Mouse (Mus musculus): ENCODE data around the gene Ccdc85c.

Ccdc85c gene

DNA sequence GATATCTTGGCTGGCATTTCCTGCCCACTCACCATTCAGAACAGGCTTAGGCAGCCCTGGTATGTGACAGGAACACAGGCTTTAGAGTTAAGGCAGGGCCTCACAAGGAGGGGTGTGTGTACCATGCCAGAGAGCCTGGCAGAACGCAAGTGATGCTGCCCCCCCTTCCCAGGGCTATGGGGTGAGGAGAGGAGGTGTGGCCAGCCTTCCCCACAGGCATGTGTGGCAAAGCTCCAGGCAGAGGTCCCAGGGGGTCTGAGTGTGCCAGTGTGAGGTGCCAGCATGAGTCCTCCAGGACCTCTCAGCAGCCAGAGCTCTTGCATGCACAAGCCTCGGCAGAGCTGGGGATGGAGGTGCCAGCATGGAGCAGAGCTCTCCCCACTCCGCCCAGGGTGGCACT, 19.4 kb upstream of the Ccdc85c start:
- in situ Hi-C loops (cut with MboI) = no loop called here

DNA sequence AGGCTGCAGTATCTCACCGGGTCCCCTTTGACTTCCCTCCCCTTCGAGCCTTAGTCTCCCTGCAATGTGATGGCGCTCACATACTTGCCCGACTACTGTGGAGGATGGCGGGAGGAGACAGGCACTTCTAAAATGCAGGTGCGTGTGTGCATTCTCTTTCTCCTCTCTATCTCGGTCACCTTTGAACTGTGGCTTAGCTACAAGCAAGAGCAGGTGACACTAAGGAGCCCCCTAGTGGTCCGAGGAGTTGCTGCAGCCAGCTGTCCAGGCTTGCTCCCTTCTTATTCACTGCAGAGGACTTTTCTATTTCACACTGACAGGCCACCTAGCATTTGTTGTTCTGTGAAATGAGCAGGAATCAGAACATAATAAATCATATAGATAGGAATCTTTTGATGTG, 17.7 kb upstream of the Ccdc85c start:
- in situ Hi-C loops (cut with MboI) = no loop called here

DNA sequence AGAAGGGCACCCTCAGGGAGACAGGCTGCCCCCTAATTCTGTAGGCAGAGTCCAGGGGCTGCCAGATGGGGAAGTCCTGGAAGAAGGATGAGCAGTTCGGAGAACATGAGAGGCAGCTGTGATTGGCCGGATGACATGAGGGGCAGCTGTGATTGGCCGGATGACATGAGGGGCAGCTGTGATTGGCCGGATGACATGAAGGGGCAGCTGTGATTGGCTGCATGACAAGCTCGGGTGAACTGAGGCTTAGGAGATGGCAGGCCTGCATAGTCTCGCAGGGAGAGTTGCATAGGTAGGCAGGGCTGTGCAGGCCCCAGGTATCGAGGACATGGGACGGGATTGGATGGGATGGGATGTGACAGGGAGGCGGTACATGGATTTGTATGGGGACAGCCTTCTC, 17.2 kb upstream of the Ccdc85c start:
- in situ Hi-C loops (cut with MboI) = no loop called here

DNA sequence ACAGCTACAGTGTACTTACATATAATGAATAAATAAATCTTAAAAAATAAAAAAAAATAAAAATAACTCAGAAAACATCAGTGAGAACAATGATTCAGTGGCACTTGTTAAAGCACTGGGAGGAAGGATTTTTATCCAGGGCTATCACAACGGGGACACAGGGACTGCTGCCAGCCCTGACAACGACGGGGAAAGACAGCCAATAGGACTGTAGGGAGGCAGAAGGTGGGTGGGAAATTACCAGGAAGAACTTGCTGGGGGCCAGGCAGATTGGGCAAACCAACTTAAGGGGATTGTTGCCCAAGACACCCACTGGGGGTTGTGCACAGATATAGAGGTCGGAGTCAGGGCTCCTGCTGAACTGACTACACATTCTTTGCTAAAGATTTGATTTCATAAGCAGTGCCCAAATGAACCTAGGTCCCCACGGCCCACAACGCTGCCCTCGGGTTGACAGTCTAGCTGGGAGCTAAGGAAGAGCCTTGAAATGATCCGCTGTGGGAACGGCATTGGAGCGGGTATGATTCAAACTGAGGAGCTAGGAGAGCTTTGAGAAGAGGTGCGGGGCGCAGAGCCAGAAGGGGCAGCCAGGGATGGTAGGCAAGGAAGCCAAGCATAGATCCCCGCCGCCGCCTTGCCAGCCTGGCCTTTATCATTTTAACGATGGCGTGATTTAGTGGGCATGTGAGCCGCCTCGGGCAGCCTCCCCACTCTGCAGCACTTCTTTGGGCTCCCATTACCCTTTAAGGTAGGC, 13.1 kb upstream of the Ccdc85c start:
- in situ Hi-C loops (cut with MboI) = no loop called here

DNA sequence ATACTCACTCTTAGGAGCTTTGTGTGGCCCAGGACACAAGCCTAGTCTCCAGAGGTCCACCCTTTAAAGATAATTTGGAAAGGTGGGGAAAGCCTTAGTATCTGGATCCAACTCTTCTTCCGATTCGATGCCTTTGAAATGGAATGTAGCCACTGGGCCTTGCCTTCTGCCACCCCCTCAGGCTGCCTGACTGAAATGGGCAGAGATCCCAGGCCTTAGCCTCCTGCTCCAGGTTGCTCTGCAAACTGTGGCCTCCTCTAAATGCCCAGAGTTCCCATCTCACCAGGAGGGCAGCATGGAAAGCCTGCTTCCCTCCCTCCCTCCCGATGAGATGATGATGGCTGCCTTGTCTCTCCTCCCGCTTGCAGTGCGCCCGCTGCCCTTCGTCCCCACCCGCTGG, 11.8 kb upstream of the Ccdc85c start:
- in situ Hi-C loops (cut with MboI) = no loop called here

DNA sequence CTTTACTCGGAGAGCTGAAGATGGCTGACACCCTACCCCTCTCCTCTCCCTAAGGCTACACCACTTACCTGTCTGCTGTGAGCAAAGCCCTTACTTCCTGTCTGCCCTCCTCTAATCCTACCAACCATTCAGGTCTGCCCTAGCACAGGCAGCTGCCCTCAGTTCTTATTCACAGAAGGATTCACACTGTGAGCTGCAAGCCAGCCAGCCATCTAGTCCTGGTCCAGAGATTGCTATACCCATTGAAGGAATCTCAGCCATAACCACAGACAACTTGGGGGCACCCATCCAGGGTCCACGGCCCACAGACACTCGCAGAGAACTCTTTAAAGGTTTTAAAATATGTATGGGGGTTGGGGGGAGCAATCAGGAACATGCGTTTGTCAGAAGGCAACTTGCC, 11.2 kb upstream of the Ccdc85c start:
- in situ Hi-C loops (cut with MboI) = no loop called here

DNA sequence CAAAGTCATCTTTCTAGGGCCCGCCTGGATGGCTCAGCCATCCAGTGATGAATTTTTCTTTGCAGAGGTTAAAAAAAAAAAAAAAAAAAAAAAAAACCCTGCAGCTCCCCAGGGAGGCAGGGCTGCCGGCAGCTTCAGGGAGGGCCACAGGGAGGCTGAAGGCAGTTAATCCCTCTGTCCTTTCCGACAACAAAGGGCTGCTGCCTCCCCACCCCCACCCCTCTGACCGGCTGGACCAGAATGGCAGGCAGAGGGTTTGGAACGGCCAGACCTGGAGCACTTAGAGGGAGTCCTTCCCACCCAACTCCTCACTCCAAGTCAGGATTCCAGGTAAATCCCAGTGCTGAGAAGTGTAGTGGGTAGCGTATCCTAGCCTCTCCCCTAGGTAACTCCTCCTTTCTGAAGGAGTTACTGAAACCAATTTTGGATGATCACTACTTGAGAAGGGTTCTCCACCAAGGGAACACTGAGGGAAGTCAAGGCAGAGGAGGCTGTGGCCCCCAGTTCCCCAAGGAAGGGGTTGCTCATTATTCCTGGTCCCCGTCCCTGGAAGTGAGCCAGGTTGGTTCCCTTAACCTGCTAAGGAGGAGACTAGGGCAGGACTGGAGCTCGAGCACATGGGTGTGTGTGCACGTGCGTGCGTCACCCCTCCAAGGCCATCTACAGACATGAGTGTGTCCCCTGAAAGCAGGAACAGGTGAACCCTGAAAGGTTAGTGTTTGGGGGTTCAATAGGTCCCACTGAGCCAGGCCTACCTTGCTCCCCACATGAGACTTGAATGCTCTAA, 10.2 kb upstream of the Ccdc85c start:
- in situ Hi-C loops (cut with MboI) = no loop called here

DNA sequence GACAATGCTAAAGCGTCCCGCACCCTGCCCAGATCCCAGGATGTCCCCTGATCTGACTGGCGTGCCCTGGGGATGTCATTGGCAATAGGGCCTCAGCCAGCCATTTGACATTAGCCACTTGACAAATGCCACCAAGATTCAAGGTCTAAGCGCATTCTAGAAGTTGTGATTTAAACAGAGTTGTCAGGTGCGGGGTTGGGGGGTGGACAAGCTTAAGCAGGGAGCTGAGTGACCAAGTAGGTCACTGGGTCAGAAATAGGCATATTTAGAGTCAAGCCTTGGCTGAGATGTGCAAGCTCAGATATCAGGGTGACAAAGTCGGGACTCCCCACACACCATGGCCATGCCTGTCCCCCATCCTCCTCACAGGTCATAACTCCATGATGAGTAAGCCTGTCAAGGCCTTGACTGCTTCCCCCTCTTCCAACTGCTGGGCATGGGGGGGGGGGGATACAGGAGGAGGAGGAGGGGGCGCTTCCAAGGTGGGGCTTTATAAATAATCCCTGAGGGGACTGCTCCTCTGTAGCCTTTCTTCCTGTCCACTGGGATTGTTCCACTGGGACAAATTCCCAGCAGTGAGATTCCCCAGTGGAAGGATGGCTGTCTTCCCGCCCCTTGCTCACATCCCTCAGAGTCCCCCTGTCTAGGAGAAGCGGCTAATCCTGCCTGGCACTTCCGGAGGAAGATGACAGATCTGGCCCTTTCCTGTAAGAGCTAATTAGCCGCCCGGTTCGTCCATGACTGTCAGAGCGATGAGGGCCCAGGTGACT, 9.4 kb upstream of the Ccdc85c start:
- in situ Hi-C loops (cut with MboI) = no loop called here

DNA sequence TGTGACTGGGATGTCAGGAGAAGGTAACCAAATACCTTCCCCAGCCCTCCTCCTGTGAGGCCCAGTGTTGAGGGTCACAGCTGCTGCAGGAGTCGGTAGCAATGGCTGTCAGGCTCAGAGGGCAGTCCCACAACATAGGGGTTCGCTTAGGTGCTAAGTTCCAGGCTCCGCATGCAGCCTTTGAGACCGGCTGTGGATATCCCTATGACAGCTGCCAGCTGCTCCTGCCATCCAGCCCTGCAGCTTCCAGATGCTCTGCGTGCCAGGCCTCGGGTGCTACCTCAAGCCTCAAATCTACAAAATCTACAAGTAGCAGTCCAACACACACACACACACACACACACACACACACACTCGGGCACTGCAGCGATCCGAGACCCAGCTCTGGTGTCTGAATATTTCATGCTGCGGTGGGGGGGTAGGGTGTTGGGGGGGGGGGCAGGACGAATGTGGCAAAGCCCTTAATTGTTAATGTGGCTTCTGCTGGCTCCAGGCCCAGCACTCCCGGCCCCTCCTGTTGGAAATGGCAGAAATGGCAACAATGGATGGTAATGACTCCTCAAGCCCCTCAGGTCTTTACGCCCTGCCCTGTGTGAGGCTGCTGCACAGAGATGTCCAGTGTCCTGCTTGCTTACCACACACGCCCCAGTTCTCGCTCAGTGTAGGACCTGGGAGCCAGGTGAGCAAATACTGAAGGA, 3.1 kb upstream of the Ccdc85c start:
- in situ Hi-C loops (cut with MboI) = no loop called here

DNA sequence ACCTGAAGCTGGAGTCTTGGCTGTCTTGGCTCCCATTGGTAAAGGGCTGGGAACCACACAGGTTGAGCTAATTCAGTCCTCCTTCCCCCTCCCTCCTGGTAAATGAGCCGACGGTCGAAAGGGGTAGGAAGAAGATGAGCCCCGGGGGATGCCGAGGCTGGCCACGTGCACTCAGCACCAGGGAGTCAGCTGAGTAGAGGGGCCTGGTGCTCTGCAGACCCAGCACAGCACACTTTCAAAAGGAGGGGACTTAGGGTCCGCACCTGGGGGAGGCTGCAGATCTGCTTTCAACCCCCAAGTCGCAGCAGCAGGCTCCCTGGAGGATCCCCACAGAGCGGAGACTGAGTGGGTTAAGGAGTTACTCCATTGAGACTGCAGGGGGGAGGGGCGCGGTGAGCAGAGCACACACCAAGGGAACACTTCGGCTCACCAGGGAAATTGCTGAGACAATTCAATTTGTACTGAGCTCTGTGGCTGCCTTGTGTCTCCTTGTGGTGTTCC, 2.2 kb upstream of the Ccdc85c start:
- in situ Hi-C loops (cut with MboI) = no loop called here

DNA sequence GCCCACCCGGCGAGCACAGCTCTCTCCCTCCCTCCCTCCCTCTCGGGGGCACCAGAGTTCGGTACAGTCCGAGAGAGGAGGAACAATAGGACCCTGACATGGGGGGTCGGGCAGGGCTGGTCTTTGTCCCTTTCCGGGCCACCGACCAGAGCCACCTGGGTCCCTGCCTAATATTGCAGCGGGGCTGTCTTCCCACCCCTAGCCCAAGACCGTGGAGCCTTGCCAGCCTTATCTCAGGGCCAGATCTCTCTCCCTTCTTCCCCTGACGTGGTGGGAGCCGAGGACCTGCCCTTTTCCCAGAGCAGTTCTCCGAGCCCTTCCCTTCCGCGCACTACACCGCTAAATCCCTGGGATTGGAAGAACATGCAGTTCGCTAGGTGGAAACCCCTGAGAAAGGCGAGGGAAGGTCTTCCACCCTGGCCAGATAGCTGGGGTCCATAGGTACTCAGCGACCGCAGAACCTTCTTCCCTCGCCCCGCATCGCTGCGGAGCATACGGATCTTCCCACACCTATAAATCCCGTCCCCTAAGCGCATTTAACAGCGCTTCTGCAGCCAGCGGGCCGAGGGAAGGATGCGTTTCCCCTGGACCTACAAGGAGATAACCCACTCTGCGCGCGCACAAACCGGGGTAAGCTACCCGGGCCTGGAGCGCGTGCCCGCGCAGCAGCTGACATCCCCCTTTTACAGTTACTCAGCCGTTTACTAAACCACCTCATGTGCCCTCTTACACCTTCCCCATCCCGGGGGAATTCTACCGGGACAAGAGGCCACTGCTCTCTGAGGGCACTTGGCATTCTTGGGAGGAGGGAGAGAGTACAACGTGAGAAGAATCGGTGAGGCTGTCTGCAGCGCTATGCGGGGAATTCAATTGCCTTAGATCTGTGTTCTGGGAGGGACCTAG, 946 bp upstream of the Ccdc85c start:
- in situ Hi-C loops (cut with MboI) = no loop called here

DNA sequence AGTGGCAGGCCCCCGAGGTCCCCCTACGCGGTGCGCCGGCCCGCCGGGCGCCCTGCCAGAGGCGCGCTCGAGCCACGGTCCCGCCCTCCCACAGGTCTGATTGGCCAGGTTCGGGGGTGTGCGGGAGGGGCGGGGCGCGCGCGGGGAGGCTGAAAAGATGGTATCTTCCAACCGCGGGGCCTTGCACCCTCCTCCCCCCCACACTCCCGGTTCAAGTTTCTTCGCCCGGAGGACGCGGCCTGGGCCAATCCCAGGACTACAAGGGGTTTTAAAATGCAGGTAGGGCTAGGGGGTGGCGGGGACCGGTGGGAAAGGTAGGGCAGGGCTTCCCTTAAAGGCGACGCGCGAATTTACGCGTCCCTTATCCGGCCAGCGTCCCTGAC, 274 bp upstream of the Ccdc85c start:
- in situ Hi-C loops (cut with MboI) = no loop called here

DNA sequence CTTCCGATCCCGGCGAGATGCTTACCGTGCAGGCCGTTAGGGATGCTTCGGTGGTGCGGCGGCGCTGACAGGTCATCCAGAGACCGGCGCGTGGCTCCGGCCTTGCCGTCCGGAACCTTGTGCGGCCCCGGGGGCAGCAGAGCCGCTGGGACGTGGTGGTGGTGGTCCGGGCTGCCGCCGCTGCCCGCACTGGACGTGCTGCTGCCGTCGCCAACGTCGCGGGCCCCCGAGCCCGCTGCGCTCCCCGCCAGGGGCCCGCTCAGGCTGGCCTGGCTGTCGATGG, 971 bp downstream of the Ccdc85c start:
- in situ Hi-C loops (cut with MboI) = no loop called here

DNA sequence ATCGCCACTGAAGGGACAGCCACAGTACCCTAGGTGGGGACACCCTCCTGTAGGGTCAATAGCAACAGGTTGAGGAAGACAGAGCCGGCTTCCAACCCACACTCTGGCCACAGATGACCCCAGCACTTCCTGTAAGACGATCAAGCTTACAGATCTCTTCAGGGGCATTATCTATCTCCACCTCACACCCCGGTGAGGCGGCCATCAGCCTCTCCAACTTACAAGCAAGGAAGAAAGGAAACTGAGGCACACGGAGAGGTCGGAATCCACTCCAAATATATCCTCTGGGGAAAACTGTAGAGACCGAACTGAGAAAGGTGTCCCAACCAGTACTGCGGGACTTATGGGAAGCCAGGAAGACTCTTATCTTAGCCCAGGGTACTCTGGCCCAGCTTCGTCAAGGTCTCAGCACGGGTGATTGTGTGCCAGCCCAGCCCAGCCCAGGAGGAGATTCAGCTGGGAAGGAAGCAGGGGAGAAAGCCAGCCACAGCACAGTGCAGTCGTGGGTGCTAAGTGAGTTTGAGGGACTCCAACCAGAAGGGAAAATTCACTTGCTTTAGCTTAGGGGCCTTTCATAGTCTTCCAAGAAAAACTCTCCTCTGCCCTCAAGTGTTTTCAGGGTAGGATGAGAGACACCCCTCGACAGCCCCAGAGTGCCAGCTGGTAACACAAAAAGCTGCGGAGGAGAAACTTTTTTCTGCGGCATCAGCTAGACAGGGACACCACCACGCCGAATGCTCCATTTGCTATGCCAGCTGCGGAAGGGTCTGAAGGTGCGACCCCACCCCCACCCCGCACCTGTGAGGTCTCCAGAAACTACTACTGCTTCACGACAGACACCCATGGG, 1.5 kb downstream of the Ccdc85c start:
- in situ Hi-C loops (cut with MboI) = no loop called here

DNA sequence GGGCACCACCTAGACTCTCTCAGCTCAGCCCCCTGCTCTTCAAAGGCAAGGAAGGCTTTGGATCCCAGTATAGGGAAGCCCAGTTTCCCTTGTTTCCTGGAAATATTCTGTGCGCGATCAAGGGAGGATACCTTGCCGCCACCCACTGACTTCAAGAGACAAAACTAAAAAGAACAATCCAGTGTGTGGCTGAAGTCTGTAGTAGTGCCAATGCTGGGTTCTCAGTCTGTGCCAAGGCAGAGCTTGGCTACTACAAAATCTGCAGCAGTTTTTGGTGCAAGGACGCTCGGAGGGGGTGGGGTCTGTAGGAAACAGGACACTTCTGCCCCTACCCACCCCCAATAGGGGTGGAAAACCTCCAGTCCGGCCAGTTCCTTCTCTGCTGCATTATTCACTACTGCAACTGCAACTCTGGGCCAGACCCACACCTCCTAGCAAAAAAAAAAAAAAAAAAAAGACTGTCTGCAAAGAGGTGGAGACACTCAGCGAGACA, 3.0 kb downstream of the Ccdc85c start:
- in situ Hi-C loops (cut with MboI) = no loop called here

DNA sequence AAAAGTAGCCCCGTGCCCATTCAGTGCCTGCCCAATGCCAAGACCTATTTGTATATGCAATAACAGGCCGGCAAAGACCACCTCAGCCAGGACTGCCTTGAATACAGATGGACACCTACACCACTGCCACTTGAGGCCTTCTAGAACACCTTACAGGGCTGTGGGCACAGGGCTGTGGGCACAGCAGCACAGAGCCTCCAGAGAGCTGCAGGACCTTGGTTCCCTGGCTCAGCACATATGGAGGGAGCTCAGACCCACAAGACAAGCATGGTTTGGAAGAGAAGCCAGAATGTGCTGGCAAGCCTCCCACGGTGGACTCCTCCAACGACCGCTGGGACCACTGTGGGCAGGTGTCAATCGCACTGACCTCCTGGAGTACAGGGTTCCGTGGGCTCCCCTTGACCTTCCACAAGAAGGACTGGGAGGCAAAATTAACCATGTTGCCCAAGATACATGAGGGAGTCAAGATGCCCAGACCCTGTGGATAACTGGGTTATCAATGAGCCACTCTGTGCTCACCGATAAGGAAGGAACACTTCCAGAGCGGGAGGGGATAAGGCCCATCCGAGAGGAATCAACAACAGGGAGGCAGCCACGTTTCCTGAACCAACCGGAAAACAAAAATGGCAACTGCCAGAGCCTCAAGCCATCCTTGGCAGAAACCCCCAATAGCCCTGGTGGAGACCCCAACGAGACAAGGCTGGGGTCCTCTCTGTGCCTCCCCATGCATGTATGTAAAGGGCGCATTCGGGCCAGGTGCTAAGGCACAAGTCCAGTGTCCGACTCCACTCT, 3.7 kb downstream of the Ccdc85c start:
- in situ Hi-C loops (cut with MboI) = no loop called here

DNA sequence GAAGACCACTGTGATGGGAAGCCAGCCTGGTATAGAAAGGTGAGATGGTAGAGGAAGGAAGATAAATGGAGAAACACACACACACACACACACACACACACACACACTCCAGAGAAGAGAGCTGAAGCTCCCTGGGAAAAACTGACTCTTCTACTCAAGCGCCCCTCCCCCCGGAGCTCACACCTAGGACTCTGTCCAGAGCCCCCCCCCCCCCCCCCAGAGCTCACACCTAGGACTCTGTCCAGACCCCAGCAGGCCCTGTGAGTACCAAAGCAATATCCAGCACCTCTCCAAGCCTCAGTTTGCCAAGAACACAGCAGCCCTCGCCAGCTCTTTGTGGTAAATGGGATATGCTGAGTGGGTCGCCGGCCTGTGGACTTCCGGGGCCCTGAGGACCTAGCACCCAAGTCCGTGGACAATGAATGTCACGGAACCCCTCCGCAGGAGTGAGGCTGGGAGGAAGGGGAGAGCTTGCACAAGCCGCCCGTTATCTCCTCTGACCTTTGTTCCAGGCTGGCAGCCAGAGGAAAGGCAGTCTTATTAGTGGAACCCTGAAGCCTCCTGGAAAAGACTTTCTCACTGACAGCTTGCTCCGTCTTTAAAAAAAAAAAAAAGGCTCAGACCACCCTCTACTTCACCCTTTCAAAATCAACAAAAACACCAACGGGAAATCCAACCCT, 4.8 kb downstream of the Ccdc85c start:
- in situ Hi-C loops (cut with MboI) = no loop called here

DNA sequence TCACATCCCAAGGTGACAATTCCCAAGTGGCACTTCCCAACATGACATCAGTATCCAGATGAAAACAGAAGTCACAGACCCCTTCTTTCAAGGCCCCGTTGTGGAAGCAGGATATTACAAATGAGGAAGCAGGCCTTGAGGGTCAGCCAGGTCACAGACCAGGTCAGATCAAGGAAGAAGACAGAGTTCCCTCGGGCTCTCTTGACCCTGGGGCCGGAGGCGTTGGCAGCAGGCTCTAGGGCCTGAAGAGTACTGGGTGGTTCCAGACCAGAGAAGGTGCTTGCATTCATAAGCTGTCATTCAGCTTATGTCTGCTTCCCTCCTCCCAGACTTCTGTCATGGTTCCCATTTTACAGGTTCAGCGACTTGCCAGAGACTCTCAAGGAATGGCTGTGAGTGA, 5.5 kb downstream of the Ccdc85c start:
- in situ Hi-C loops (cut with MboI) = no loop called here

DNA sequence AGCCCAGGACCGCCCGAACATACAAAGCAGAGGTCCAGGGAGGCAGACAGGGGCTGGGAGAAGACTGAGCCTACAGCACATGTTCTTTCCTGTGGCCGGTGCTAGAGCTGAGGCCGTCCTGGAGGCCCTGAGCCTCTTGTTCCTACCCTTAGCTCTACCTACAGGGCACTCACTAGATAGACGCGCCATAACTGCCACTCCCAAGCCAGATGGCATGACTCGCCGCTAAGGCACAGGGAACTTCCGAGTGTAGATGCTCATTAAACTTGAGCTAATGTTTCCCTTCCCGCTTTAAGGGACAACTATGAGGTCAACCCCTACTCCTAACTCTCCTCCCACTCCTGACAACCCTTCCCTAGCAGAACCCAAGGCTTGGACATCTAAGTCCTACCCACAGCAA, 6.3 kb downstream of the Ccdc85c start:
- in situ Hi-C loops (cut with MboI) = no loop called here

All from mature B cell (primary cell).